Mouse (Mus musculus) lung, postnatal 0 days (tissue): Measurements from ENCODE around the gene Tmem144.

Experiments used
- CTCF ChIP-seq: IDR thresholded peaks from 2 replicates; pipeline ENCODE4 v1.5.1; 2016; ENCODE audit warnings: antibody characterized with exemption, mild to moderate bottlenecking
- EP300 ChIP-seq: IDR thresholded peaks from 2 replicates; pipeline ENCODE4 v1.6.1; 2016; ENCODE audit warnings: antibody characterized with exemption, mild to moderate bottlenecking, control low read depth

DNA sequence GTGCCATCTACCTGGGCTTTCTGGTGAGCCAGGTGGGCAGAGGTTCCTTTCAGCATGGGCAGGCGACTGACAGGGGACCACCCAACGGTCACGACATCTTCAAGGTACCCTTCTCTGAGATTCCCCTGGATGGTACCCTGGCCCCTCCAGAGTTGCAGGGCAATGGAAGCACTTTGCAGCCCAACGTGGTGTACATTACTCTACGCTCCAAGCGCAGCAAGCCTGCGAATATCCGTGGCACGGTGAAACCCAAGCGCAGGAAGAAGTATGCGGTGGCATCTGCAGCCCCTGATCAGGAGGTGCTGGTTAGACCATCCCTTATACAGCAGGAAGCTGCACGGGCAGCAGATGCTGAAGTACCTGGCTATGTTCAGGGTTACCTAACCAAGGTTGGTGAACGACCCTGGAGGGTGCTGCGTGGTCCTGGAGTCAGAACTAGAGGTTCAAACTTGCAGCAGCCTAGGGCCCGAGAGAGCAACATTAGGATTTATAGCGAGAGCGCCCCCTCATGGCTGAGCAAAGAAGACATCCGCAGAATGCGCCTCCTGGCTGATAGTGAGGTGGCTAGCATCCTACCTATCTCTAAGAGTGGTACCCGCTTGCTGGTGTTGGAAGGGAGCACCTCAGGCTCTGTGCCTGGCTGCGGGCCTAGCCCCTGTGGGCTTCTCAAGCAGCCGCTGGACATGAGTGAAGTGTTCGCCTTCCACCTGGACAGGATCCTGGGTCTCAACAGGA, 34.0 kb upstream of the Tmem144 start:
- TF ChIP-seq CTCF = peak; percentile 71
- TF ChIP-seq EP300 = no peak
